Mouse (Mus musculus) brain, embryonic 18.5 days (tissue): ENCODE data around the gene Neurod6.

Source experiments
- DNase-seq: peaks from one replicate; pipeline ENCODE4 v3.0.0-alpha.2; 2012; ENCODE audit warnings: low read depth, low spot score

Gene Neurod6

DNA sequence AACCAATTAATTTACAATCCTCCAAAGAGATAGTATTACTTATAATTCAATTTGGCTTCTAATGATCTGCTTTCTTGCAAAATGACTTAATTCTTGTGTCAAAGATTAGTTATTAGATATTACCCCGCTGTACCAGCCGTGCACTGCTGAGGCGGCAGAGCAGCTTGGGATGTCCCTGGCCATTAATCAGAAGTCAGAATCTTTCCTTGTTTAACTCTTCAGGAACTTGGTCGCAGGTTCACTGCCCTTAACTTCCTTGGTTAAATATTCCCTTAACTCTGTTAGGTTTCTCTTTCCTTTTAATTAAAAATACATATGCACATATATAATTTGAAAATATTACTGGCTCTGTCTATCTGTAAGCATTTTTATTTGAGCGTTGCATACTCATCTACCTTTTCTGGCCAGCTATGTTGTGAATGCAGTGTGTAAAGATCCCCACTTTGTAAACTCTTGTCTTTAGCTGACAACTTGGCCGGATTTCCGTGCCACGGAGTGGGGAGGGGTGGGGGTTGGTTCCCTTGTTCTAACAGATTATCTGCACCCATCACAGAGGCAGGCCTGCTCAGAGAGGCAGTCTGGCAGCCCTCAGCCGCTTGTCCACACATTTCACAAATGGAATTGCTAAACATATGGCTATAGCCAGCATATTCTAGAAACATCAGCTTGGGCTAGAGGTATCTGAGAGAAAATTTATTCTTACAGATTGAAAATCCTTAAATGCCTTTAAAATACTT lies 34.1 kb downstream of the Neurod6 start:
- no peak for DNase-seq

DNA sequence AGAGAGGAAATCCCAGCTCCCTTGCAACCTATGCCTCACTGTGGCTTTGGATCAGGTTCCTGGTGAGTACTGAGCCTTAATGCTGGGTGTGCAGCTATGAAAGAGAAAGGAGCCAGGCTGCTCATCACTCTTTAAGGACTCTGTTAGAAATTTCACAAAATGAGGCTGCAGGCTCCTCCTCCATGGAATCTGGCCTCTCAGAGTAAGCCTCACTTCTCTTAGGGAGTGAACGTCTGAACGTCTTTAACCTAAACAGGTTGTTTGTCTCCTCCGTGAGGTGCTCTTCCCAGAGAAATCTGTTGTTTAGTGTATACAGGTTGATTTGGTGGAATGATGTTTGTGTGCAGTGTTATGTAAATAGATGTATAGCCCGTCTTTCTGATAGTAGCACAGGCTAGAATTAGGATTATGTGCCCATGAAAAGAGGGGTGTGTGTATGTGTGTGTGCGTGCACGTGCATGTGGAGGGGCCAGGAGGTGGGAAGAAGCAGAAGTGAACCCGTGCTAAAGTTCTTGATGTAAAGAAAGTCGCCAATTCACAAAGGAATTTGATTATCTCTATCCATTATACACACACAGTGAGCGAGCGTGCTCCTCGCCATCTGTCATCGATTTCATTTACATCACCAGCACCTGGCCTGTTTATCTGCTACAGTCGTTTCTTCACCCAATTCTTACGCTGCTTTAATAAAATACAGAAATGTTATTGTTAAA lies 34.8 kb downstream of the Neurod6 start:
- DNase-seq = no peak

DNA sequence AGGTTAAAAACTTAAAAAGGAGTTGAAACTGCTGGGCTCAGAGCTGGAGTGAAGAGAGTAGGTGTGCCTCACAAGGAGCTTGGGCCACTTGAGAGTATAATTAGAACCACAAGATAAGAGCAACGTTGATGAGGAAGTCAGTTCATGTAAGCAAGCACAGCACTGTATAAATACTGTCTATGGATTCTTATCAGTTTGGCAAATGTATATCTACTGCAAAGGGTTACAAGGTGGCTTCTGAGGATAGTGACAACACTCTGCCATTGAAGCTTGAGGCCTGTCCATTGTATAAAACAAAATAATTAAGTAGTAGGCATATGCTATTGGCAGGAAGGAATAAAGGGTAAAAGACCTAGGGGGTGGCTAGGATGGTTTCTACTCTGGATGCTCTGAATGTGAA lies 46.4 kb downstream of the Neurod6 start:
- no peak for DNase-seq
